Mouse (Mus musculus) erythroblast, embryonic 14.5 days (primary cell): Measurements from ENCODE around the gene Dcakd.

ENCODE experiments used
- GATA1 ChIP-seq: IDR thresholded peaks from 2 replicates; pipeline ENCODE4 v1.6.1; 2012; ENCODE audit warnings: low read length, inconsistent platforms, mixed read lengths
- TAL1 ChIP-seq: IDR thresholded peaks from 3 replicates; pipeline ENCODE4 v1.6.1; 2012; ENCODE audit warnings: low read length, inconsistent platforms, mixed read lengths

GRCm38 (mm10) chr11:103019325-103019724 lies 8.8 kb downstream of the Dcakd start:
- TF ChIP-seq TAL1 (no peak), GATA1 (no peak)
